Mouse (Mus musculus) midbrain, embryonic 11.5 days (tissue): ENCODE measurements around the gene Fdps. TPM values are rescaled to one million over a fixed set of nuclear protein-coding genes. Genes with fewer than 3 reads are reported as not detected.
"Not testable (repeated sequence)": the region's sequence is repeated elsewhere in the genome, so short reads cannot be mapped to it uniquely, and the experiment has no call there.

Experiments used
- ATAC-seq: fragments of 200-750 bp; cut with Nextera tagmentation; 2 replicates; pipeline ENCODE4 v1.8.0; 2017; ENCODE audit warnings: moderate TSS enrichment, moderate library complexity; ENCODE audit not compliant: low FRiP score
- DNase-seq: peaks from one replicate; pipeline ENCODE4 v3.0.0; 2015; ENCODE audit warnings: low spot score; ENCODE audit errors: missing footprints
- H3K27ac ChIP-seq: fragments of 300-500 bp; sonication (generic); 2 replicates; pipeline ENCODE4 v1.5.1; 2014; ENCODE audit warnings: low read depth, low read length
- H3K27me3 ChIP-seq: fragments of 300-500 bp; sonication (generic); 2 replicates; pipeline ENCODE4 v1.6.1; 2014; ENCODE audit warnings: mild to moderate bottlenecking, low read length, moderate library complexity, mixed read lengths; ENCODE audit not compliant: control insufficient read depth, insufficient read depth
- H3K36me3 ChIP-seq: fragments of 300-500 bp; sonication (generic); 2 replicates; pipeline ENCODE4 v1.6.1; 2014; ENCODE audit warnings: mild to moderate bottlenecking, low read length, moderate library complexity, mixed read lengths; ENCODE audit not compliant: control insufficient read depth, insufficient read depth
- H3K4me1 ChIP-seq: fragments of 300-500 bp; sonication (generic); 2 replicates; pipeline ENCODE4 v1.6.1; 2014; ENCODE audit warnings: low read length; ENCODE audit not compliant: control insufficient read depth, insufficient read depth
- H3K4me2 ChIP-seq: fragments of 300-500 bp; sonication (generic); 2 replicates; pipeline ENCODE4 v1.6.1; 2014; ENCODE audit warnings: mild to moderate bottlenecking, moderate library complexity
- H3K4me3 ChIP-seq: fragments of 300-500 bp; sonication (generic); 2 replicates; pipeline ENCODE4 v1.5.1; 2014; ENCODE audit warnings: low read depth, low read length
- H3K9ac ChIP-seq: fragments of 300-500 bp; sonication (generic); 2 replicates; pipeline ENCODE4 v1.6.1; 2014; ENCODE audit warnings: low read length
- H3K9me3 ChIP-seq: fragments of 300-500 bp; sonication (generic); 2 replicates; pipeline ENCODE4 v1.6.1; 2016; ENCODE audit warnings: low read length; ENCODE audit not compliant: control insufficient read depth
- WGBS: fragments of 180-500 bp; shearing (Covaris S2); extraction: QIAGEN DNeasy Blood & Tissue Kit; methylation state at CpG from one replicate; pipeline ENCODE4 v1.1.7; 2014; 5-methylcytosine and 5-hydroxymethylcytosine counted together
- polyA plus RNA-seq: library from polyadenylated mRNA; unstranded; fragments of >200 nt; fragmentation: Nextera tagmentation; extraction: Ambion mirVana; gene quantifications from 2 replicates; pipeline ENCODE4 v1.2.1, GENCODE M21; 2014

Gene Fdps
- polyA plus RNA-seq, 1 experiment from 2014 or later, result 342 TPM

DNA sequence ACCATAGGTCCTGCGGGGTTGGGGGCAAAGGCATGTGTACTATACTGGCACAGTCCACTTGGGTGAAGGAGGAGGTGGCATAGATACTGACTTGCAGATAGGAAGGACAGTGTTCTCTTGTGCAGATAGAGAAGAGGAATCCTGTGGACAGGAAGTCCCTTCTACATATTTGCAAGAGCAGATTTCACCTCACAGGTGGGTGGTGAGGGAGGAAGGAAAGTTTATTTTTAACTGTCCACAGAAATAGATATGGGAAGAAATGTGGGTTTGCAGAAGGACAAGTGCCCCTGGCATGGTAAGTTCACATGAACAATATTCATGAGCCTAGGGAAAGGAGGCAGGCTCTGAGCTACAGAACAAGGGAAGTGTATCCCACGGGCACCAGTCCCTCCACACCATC is 17.6 kb downstream of the Fdps start:
- WGBS, result 91% methylated on average over 2 of the region's 2 CpGs
- Histone ChIP-seq H3K4me2 (no peak overlapping the region), H3K27ac (no peak overlapping the region), H3K4me3 (no peak overlapping the region), H3K9ac (no peak overlapping the region), H3K4me1 (peaks cover 2% of the 10 kb centered on the region; the same call in 1 of the 2 replicates), H3K27me3 (peaks cover 14% of the 10 kb centered on the region), H3K9me3 (no peaks in the 10 kb centered on the region), H3K36me3 (peaks cover 8% of the 10 kb centered on the region; the same call in 1 of the 2 replicates)
- ATAC-seq (no peak), DNase-seq (no peak)

DNA sequence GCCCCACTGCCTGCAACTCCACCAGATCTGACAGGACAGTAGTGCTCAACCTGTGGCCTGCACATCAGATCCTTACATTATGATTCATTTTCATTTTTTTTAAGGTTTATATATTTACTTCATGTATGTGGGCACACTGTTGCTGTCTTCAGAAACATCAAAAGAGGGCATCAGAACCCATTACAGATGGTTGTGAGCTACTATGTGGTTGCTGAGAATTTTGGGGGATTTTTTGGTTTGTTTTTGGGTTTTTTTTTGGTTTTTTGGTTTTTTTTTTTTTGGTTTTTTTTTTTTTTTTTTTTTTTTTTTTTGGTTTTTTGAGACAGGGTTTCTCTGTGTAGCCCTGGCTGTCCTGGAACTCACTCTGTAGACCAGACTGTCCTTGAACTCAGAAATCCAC is 19.5 kb downstream of the Fdps start:
- ATAC-seq, H3K4me3 ChIP-seq, H3K36me3 ChIP-seq: not testable (repeated sequence)

DNA sequence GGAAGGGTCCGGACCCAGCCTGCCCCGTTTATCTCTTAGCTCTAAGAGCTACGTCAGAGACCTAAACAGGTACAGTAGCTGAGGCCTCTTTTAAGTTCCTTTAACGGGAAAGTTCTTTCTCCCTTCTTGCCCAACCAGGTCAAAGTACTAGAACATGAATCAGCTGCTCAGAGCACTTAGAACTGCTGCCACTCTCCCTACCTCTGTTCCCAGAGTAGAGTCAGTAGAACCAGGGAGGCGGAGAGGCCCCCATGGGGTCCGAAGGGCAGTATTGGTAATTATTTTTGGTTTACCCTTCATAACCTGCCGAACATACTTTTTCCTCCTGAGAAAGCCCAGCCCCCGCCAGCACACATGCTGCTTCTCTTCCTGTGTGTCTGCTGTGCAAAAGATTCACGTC is 24.4 kb downstream of the Fdps start:
- Histone ChIP-seq H3K9ac (no peak overlapping the region), H3K9me3 (no peaks in the 10 kb centered on the region), H3K4me2 (no peak overlapping the region), H3K4me1 (no peaks in the 10 kb centered on the region), H3K27ac (no peak overlapping the region), H3K4me3 (no peak overlapping the region), H3K27me3 (no peaks in the 10 kb centered on the region), H3K36me3 (peaks cover 28% of the 10 kb centered on the region)
- ATAC-seq, result no peak
- 96% methylated on average over 9 of the region's 9 CpGs for WGBS
- no peak for DNase-seq

More for the DNA sequence above, 19.5 kb downstream of the Fdps start:
- not testable (repeated sequence) for DNase-seq, H3K9ac ChIP-seq, H3K27ac ChIP-seq, H3K27me3 ChIP-seq, H3K4me2 ChIP-seq, H3K9me3 ChIP-seq, H3K4me1 ChIP-seq

DNA sequence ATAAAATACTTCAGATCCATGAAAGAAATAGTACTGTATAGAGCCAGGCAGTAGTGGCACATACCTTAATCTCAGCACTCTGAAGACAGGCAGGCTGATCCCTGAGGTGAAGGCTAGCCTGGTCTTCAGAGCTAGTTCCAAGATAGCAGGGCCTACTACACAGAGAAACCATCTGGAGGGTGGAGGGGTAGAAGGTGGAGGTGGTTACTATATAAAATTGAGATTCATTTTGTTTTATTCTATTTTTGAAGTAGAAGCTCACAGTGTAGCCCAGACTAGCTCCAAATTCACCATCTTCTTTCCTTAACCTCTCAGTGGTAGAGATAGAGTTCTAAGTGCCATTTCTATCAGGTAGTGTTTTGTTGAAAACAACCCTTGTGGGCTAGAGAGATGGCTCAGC is 34.5 kb downstream of the Fdps start:
- no peaks in the 10 kb centered on the region for H3K9me3 ChIP-seq
- ATAC-seq (no peak), DNase-seq (no peak)
- no peaks in the 10 kb centered on the region for H3K27me3 ChIP-seq
- no peak overlapping the region for H3K9ac ChIP-seq
- no peak overlapping the region for H3K4me2 ChIP-seq
- H3K4me3 ChIP-seq, result no peak overlapping the region
- no peaks in the 10 kb centered on the region for H3K4me1 ChIP-seq
- H3K27ac ChIP-seq, result no peak overlapping the region
- H3K36me3 ChIP-seq, result peaks cover 30% of the 10 kb centered on the region

DNA sequence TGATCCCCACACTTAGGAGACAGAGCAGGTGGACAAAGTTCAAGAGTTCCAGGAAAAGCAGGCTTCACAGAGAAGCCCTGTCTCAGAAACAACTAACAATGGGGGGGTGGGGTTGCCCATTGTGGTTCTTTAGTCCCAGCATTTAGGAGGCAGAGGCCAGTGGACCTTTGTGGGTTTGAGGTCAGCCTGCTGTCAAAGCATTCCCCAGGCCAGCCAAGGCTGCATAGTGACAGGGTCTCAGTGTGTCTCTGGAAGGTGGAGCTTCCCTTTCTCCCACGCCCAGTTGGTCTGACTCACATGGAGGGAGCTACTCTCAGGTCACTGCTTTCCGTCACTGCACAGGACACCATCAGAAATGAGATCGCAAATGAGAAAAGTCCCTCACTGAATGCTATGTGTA is 40.1 kb downstream of the Fdps start:
- Histone ChIP-seq H3K27ac (no peak overlapping the region), H3K9me3 (no peaks in the 10 kb centered on the region), H3K27me3 (no peaks in the 10 kb centered on the region), H3K4me2 (no peak overlapping the region), H3K9ac (no peak overlapping the region), H3K36me3 (peaks cover 29% of the 10 kb centered on the region), H3K4me1 (0 out of 2 replicates have a peak, but pooled peaks cover 3% of the 10 kb centered on the region), H3K4me3 (no peak overlapping the region)
- ATAC-seq (no peak), DNase-seq (no peak)
- WGBS, result 45% methylated on average over 3 of the region's 3 CpGs

DNA sequence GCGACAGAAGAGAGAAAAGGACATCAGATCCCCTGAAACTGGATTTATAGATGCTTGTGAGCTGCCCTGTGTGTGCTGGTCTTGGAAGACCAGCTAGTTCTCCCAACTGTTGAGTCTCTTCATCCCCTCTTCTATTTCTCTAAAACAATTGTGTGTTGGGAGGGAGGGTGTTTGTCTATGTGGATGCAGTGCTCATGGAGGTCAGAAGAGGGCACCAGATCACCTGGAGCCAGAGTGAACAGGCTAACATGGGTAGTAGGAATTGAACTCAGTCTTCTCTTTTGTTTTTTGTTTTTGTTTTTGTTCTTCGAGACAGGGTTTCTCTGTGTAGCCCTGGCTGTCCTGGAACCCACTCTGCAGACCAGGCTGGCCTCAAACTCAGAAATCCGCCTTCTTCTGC is 43.0 kb downstream of the Fdps start:
- H3K4me2 ChIP-seq, result no peak overlapping the region
- ATAC-seq (no peak), DNase-seq (no peak)
- H3K9ac ChIP-seq, result no peak overlapping the region
- peaks cover 19% of the 10 kb centered on the region for H3K36me3 ChIP-seq
- no peak overlapping the region for H3K27ac ChIP-seq
- no peaks in the 10 kb centered on the region for H3K9me3 ChIP-seq
- no peak overlapping the region for H3K4me3 ChIP-seq
- WGBS, result 75% methylated on average over 3 of the region's 3 CpGs
- H3K4me1 ChIP-seq, result 0 out of 2 replicates have a peak, but pooled peaks cover 3% of the 10 kb centered on the region
- no peaks in the 10 kb centered on the region for H3K27me3 ChIP-seq

DNA sequence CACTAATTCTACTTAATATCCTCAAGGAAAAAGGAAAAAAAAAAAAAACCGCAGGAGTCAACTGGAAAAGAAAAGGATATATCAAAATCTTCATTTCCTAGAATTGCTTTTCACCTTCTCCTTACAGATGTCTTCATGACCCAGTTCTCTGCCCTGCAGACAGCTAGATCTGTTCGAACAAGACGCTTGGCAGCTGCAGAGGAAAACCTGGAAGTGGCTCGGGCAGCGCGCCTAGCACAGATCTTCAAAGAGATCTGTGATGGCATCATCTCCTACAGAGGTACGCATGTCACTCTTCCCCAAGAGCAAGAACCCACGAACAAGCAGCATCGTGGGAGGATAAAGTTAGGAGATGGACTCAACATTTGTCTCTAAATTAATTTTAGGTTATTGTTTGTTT is 43.4 kb downstream of the Fdps start:
- ATAC-seq (no peak), DNase-seq (no peak)
- 95% methylated on average over 9 of the region's 9 CpGs for WGBS
- Histone ChIP-seq H3K27me3 (no peaks in the 10 kb centered on the region), H3K4me1 (0 out of 2 replicates have a peak, but pooled peaks cover 3% of the 10 kb centered on the region), H3K9ac (no peak overlapping the region), H3K9me3 (no peaks in the 10 kb centered on the region), H3K4me3 (no peak overlapping the region), H3K4me2 (no peak overlapping the region), H3K27ac (no peak overlapping the region), H3K36me3 (peaks cover 19% of the 10 kb centered on the region)

Other genes starting within 250 kb of the Fdps start
- gene Msto1, start 188.0 kb downstream of the Fdps start, polyA plus RNA-seq, result 50.6 and 50.9 TPM in 2 replicates
- 12.7 and 14.5 TPM in 2 replicates for gene Ash1l, start 151.3 kb downstream of the Fdps start, polyA plus RNA-seq
- gene Dap3, start 150.8 kb downstream of the Fdps start, polyA plus RNA-seq, result 148 and 157 TPM in 2 replicates
- gene Rusc1, start 8.6 kb downstream of the Fdps start, polyA plus RNA-seq, result 25.2 and 28.0 TPM in 2 replicates
- not detected in 2 replicates for gene Gm43738, start 860 bp downstream of the Fdps start, polyA plus RNA-seq
- gene Pklr, start 34.2 kb upstream of the Fdps start, polyA plus RNA-seq, result 1.7 and 2.2 TPM in 2 replicates
- 4.5 and 4.7 TPM in 2 replicates for gene Hcn3, start 58.2 kb upstream of the Fdps start, polyA plus RNA-seq
- gene Clk2, start 62.8 kb upstream of the Fdps start, polyA plus RNA-seq, result 24.1 and 29.5 TPM in 2 replicates
- gene Scamp3, start 75.5 kb upstream of the Fdps start, polyA plus RNA-seq, result 74.4 and 77.2 TPM in 2 replicates
- 16.5 and 20.2 TPM in 2 replicates for gene Fam189b, start 81.2 kb upstream of the Fdps start, polyA plus RNA-seq
- 41.4 and 45.9 TPM in 2 replicates for gene Gba, start 101.0 kb upstream of the Fdps start, polyA plus RNA-seq
- 50.7 and 55.8 TPM in 2 replicates for gene Thbs3, start 113.2 kb upstream of the Fdps start, polyA plus RNA-seq
- gene Mtx1, start 125.1 kb upstream of the Fdps start, polyA plus RNA-seq, result 174 and 179 TPM in 2 replicates
- gene Muc1, start 127.1 kb upstream of the Fdps start, polyA plus RNA-seq, result 2.7 and 4.4 TPM in 2 replicates
- gene Krtcap2, start 144.0 kb upstream of the Fdps start, polyA plus RNA-seq, result 261 and 270 TPM in 2 replicates
- 7.1 and 8.5 TPM in 2 replicates for gene Trim46, start 144.3 kb upstream of the Fdps start, polyA plus RNA-seq
- 83.0 and 87.2 TPM in 2 replicates for gene Dpm3, start 157.4 kb upstream of the Fdps start, polyA plus RNA-seq
- 33.0 and 34.7 TPM in 2 replicates for gene Slc50a1, start 168.6 kb upstream of the Fdps start, polyA plus RNA-seq
- gene Efna1, start 179.2 kb upstream of the Fdps start, polyA plus RNA-seq, result 12.2 and 12.5 TPM in 2 replicates
- gene Efna3, start 221.0 kb upstream of the Fdps start, polyA plus RNA-seq, result 4.6 and 6.4 TPM in 2 replicates
- 15.3 and 17.5 TPM in 2 replicates for gene Efna4, start 236.1 kb upstream of the Fdps start, polyA plus RNA-seq
- 17.0 and 18.7 TPM in 2 replicates for gene Adam15, start 248.0 kb upstream of the Fdps start, polyA plus RNA-seq